Mouse (Mus musculus): ENCODE measurements at regions not wholly inside any gene's neighbourhood (a gene's known extent, or its start where the extent isn't known, plus 50 kb on each side); places are given as distances from the start of the nearest gene placed in this dataset.

- peak; percentile 63 for DNase-seq (ENCODE audit: extremely low spot score)
These were observed 252.2 kb downstream of the Uaca start for GRCm38 (mm10) chr9:61046517-61046916.

GRCm38 (mm10) chr9:61047289-61047688, 252.9 kb downstream of the Uaca start:
- DNase-seq (ENCODE audit: extremely low spot score), result no peak

- no peak for DNase-seq (ENCODE audit: extremely low spot score)
These were observed 254.2 kb downstream of the Uaca start for GRCm38 (mm10) chr9:61048576-61048975.

GRCm38 (mm10) chr9:61052621-61053020, 258.3 kb downstream of the Uaca start:
- no peak for DNase-seq (ENCODE audit: extremely low spot score)

- DNase-seq (ENCODE audit: extremely low spot score), result peak; percentile 37
These were observed 260.1 kb downstream of the Uaca start for GRCm38 (mm10) chr9:61054427-61054826.

- DNase-seq (ENCODE audit: extremely low spot score), result no peak
These were observed 261.1 kb downstream of the Uaca start for GRCm38 (mm10) chr9:61055392-61055791.

GRCm38 (mm10) chr9:61055928-61056730, 261.8 kb downstream of the Uaca start:
- DNase-seq (ENCODE audit: extremely low spot score), result no peak

GRCm38 (mm10) chr9:61056731-61057270, 262.5 kb downstream of the Uaca start:
- no peak for DNase-seq (ENCODE audit: extremely low spot score)

- no peak for DNase-seq (ENCODE audit: extremely low spot score)
These were observed 264.9 kb downstream of the Uaca start for GRCm38 (mm10) chr9:61059225-61059624.

- no peak for DNase-seq (ENCODE audit: extremely low spot score)
These were observed 266.6 kb downstream of the Uaca start for GRCm38 (mm10) chr9:61060958-61061357.

GRCm38 (mm10) chr9:61064714-61065305, 270.5 kb downstream of the Uaca start:
- no peak for DNase-seq (ENCODE audit: extremely low spot score)

GRCm38 (mm10) chr9:61069553-61070314, 275.4 kb downstream of the Uaca start:
- DNase-seq (ENCODE audit: extremely low spot score), result peak; percentile 37

- no peak for DNase-seq (ENCODE audit: extremely low spot score)
These were observed 276.0 kb downstream of the Uaca start for GRCm38 (mm10) chr9:61070315-61070707.

GRCm38 (mm10) chr9:61070861-61071260, 276.5 kb downstream of the Uaca start:
- DNase-seq (ENCODE audit: extremely low spot score), result peak; percentile 58

- DNase-seq (ENCODE audit: extremely low spot score), result no peak
These were observed 279.1 kb downstream of the Uaca start for GRCm38 (mm10) chr9:61073482-61073881.

GRCm38 (mm10) chr9:61075071-61075470, 280.7 kb downstream of the Uaca start:
- DNase-seq (ENCODE audit: extremely low spot score), result no peak

- DNase-seq (ENCODE audit: extremely low spot score), result no peak
These were observed 282.8 kb downstream of the Uaca start for GRCm38 (mm10) chr9:61077181-61077580.

- DNase-seq (ENCODE audit: extremely low spot score), result no peak
These were observed 283.5 kb downstream of the Uaca start for GRCm38 (mm10) chr9:61077807-61078206.

- no peak for DNase-seq (ENCODE audit: extremely low spot score)
These were observed 287.2 kb downstream of the Uaca start for GRCm38 (mm10) chr9:61081474-61082021.

- no peak for DNase-seq (ENCODE audit: extremely low spot score)
These were observed 287.4 kb upstream of the Tle3 start for GRCm38 (mm10) chr9:61084655-61085230.

- DNase-seq (ENCODE audit: extremely low spot score), result no peak
These were observed 285.1 kb upstream of the Tle3 start for GRCm38 (mm10) chr9:61087035-61087434.

Measured in embryo, embryonic 9.5 days (tissue).